Mouse (Mus musculus) CH12F3 (cell line): ENCODE measurements at regions not wholly inside any gene's neighbourhood (a gene's known extent, or its start where the extent isn't known, plus 50 kb on each side); places are given as distances from the start of the nearest gene placed in this dataset.

Source experiments
- in situ Hi-C: fragments of 300-500 bp; cut with MboI; formaldehyde crosslinking; loops from 2 replicates; pipeline ENCODE4 v1.14.3; 2020; ENCODE audit warnings: low sequenced_read_pairs

- in situ Hi-C loops, result no loop called here
Observed at GRCm38 (mm10) chr4:34105251-34105650, 55.3 kb upstream of the Spaca1 start.

- in situ Hi-C loops, result no loop called here
Observed at GRCm38 (mm10) chr4:34114323-34114722, 64.3 kb upstream of the Spaca1 start.

DNA sequence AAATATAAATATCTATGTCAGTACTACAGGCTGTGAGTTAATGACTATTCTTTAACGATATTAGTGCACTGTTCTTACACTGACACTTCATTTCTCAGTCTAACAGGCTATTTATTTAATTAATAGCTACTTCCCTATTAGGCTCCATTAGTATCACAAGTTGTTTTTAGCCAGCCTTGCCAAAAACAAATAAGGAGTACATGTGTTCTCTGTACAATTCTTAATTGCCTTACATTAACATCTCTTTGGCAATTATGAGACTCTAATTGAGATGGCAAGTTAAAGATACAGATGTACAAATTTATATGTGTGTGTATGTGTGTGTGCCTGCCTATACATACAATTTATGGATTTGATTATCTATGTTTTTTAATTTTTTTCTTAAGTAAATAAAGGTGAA lies 67.1 kb upstream of the Spaca1 start:
- in situ Hi-C loops, result no loop called here

- in situ Hi-C loops, result no loop called here
Observed at GRCm38 (mm10) chr4:34122959-34123520, 73.0 kb upstream of the Spaca1 start.

DNA sequence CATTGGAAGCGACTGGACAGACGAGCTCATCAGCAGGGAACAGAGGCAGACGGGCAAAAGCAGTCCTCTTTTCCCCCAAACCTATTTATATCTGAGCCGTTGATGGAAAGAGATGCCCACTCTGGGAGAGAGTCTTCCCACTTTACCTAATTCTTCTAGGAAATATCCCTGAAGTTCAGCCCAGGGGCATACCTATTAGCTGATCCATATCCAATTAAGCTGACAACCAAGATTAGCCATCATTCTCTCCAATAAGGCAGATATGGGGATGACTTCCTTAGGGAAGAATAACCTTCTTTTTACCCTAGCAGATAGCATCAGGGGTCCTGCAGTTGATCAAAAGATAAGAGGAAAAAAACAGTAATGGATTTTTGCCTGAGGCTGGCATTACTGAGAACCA lies 78.2 kb upstream of the Spaca1 start:
- in situ Hi-C loops, result no loop called here

- in situ Hi-C loops, result no loop called here
Observed at GRCm38 (mm10) chr4:34146133-34146867, 96.3 kb upstream of the Spaca1 start.

DNA sequence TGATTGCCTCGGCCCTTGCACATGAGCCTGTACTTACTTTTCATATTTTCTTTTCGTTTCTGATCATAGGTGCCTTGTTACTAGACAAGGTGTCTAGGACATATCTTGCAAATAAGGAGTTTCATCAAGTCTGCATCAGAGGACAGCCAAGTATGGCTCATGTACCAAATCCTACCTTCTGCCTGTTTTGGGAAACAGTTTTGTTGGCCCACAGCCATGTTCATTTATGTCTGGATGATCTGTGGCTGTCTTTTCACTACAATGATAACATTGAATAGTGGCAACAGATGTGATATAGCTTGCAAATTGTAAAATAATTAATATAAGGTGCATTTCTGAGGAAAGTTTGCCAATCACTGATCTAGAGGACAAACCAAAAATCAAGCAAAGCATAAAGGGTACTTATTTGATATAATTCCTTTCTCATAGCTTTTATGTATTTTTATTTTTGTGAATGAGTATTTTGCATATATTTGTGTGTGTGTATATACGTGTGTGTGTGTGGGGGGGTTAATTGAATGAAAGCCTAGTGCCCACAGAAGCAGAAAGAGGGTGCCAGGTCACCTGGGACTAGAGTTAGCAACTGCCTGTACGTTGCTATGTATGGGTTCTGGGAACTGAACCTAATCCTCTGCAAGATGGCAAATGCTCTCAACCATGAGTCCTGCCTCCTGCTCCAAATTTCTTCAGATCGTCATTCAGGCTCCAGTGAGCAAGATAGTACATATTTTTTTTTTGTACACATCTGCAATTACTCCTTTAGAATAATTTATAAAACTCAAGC lies 99.2 kb upstream of the Spaca1 start:
- in situ Hi-C loops, result no loop called here

GRCm38 (mm10) chr4:34151605-34152347 lies 101.8 kb upstream of the Spaca1 start:
- in situ Hi-C loops, result no loop called here

DNA sequence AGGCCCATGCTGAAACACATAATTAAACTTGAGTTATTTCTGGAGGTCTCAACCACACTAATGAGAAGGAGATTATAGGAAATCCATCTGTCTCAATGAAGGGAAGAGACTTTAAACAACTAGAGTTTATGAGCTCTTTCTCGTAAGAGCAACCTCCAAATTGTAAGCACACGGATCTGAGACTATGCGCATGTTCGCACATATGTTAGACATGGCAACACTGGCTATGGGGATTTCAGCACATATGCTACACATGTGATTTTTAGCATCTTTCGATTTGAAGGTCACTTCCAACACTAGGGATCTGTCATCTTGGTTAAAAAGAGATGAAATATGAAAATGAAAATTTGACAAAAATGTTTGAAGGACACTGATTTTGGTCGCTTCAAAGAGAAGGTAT lies 105.5 kb upstream of the Spaca1 start:
- in situ Hi-C loops, result no loop called here

- in situ Hi-C loops, result no loop called here
Observed at GRCm38 (mm10) chr4:34157818-34158511, 108.0 kb upstream of the Spaca1 start.

DNA sequence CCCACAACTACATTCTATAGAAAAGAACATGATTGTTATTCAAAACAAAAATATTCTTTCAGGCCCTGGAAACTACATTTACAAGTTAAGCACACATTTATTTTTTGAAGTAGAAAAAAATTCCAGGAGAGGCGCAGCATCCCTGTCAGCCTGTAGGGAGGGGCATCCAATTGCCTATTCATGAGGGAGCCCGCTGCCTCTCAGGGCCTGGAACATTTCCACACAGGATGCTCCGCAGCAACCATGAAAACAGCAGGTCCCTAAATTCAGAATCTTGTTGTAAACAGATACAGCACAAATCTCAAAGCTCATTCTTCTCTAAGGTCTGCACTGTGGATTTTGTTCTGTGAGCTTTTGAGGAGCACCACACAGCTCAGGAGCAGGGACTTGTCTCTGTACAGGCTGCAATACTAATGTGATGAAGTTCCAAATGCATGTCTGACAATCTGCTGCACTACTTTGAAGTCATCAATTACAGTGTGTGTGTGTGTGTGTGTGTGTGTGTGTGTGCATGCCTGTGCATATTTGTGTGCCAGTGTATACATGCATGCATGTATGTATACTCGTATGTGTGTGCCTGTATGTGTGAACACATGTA lies 121.4 kb upstream of the Spaca1 start:
- in situ Hi-C loops, result no loop called here

DNA sequence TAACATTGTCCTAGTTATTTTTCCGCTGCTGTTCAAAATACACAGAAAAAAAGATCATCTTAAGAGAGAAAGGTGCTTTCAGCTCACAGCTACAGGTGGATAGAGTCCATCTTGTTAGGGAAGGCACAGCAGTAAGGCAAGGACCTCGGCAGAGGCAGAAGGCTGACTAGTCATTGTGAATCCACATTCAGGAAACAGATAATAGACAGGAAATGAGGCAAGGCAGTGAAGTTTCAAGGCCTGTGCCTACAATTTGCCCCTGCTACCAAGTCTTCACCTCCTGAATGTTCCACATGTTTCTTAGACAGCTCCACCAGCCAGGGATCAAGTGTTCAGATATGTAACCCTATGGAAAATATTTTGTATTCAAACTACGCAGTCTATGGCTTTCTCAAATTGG lies 122.0 kb upstream of the Spaca1 start:
- in situ Hi-C loops, result no loop called here

GRCm38 (mm10) chr4:34177421-34177820 lies 127.4 kb upstream of the Spaca1 start:
- in situ Hi-C loops, result no loop called here

DNA sequence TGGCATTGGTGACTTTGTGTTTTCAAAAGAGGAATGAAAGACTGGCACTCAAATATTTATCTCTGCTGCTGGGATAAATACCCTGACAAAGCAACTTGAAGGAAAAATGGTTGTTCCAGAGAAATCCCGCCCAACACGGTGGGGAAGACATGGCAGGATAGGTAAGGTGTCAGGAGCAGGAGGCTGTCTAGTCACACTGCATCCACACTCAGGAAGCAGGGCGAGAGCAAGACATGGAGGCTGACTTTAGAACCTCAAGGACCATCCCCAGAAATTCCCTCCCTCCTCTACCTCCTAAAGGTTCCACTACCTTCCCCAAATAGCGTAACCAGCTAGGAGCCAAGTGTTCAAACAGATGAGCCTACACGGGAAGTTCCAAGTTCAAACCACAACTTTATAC lies 136.5 kb upstream of the Spaca1 start:
- in situ Hi-C loops, result no loop called here

GRCm38 (mm10) chr4:34203193-34203848 lies 153.3 kb upstream of the Spaca1 start:
- in situ Hi-C loops, result no loop called here

DNA sequence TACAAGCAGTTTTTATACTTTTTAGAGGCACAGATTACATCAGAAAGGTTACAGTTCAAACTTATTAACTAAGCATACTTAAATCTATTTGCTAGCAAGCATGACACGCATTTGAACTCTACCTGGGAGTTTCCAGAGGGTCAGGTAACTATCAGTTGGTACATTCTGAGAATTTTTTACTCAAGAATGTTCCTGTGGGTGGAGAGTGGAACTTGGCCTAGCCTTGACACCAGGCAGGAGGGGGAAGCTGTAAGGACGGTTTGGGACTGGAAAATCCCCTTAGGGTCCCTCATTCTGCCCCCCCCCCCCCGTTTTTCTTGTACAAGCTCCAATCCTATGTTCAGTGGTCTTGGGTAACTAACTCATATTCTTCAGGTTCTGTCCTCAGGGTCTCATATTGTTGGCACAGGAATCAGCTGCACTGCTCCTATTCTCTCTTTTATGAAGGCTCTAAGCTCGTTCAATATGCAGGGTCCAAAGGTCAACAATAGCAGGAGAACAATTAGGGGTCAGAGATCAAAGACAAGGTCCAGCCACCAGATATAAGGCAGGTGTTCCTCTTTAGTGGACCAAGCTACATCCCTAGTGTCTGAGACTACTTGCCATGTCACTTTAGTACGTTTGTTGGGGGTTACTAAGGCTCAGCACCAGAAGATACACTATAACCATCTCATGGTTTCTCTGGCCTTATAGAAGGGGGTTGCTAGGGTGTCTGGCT lies 159.3 kb upstream of the Spaca1 start:
- in situ Hi-C loops, result no loop called here

- in situ Hi-C loops, result no loop called here
Observed at GRCm38 (mm10) chr4:34213731-34214130, 163.7 kb upstream of the Spaca1 start.

DNA sequence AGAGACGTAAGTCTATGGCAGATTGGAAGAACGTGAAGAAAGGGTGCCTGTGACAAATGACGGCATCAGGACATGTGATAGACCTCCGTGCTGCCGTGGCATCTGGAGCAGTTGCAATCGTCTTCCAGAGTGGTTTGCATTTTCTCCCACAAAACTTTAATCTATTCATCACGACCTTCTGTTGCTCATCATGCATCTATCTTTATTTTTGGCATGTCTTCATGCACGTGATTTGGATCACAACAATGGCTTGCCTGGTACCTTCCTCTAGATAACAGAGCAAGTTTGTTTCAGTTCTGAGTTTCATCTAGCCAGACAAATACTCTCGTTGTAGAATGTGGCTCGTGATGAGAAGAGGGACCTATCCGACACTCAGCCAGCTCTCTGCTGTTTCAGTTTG lies 164.4 kb upstream of the Spaca1 start:
- in situ Hi-C loops, result no loop called here

GRCm38 (mm10) chr4:34221915-34222314 lies 171.9 kb upstream of the Spaca1 start:
- in situ Hi-C loops, result no loop called here
